ENCODE assay signal across 26 mouse cellular contexts in genomic region chr14:117852266-117852665, GRCm38 (mm10).
"Had no signal": no experiment of that assay in that cellular context is flagged by ENCODE, and none has a peak within 500 bp of the region (broad histone marks: within the 10 kb centered on the region; RNA-seq: fewer than 3 reads in every experiment).

No protein-coding gene starts in this region.

- H3K27me3 ChIP-seq: hindbrain, embryonic 12.5 days; intestine, embryonic 15.5 days; limb, embryonic 12.5 days; liver, embryonic 13.5 days; liver, embryonic 15.5 days had no signal

- H3K4me2 ChIP-seq: heart, embryonic 11.5 days; hindbrain, embryonic 12.5 days; hindbrain, embryonic 14.5 days; intestine, embryonic 15.5 days; limb, embryonic 12.5 days; liver, embryonic 11.5 days; liver, embryonic 13.5 days; liver, embryonic 15.5 days had no signal

- H3K27ac ChIP-seq: gastrocnemius, adult 2 months; heart, adult 2 months; hindbrain, embryonic 10.5 days; hindbrain, embryonic 12.5 days; hindbrain, embryonic 14.5 days; intestine, embryonic 15.5 days; limb, embryonic 10.5 days; limb, embryonic 12.5 days; liver, embryonic 13.5 days; liver, embryonic 15.5 days had no signal

- H3K36me3 ChIP-seq: hindbrain, embryonic 10.5 days; hindbrain, embryonic 12.5 days; intestine, embryonic 15.5 days; limb, embryonic 10.5 days; limb, embryonic 12.5 days; liver, embryonic 13.5 days; liver, embryonic 15.5 days had no signal

- H3K4me3 ChIP-seq: gastrocnemius, adult 2 months; heart, adult 2 months; hindbrain, embryonic 10.5 days; hindbrain, embryonic 12.5 days; intestine, embryonic 15.5 days; limb, embryonic 10.5 days; limb, embryonic 12.5 days; liver, embryonic 13.5 days; liver, embryonic 15.5 days had no signal

- DNase-seq: gastrocnemius, adult 2 months; gastrocnemius, postnatal 10 days; gastrocnemius, postnatal 25 days; heart, adult 2 months; heart, postnatal 10 days; heart, postnatal 4 days; kidney, adult 18-20 months; kidney, adult 8-10 months; kidney, postnatal 10 days; kidney, postnatal 36 days; layer of hippocampus, adult 9-11 months; layer of hippocampus, postnatal 36 days; liver; liver, embryonic 13.5 days had no signal

- H3K4me1 ChIP-seq: hindbrain, embryonic 10.5 days; hindbrain, embryonic 12.5 days; intestine, embryonic 15.5 days; limb, embryonic 10.5 days; limb, embryonic 12.5 days; liver, embryonic 13.5 days; liver, embryonic 15.5 days had no signal

- H3K9me3 ChIP-seq: hindbrain, embryonic 10.5 days; hindbrain, embryonic 12.5 days; intestine, embryonic 15.5 days; limb, embryonic 10.5 days; limb, embryonic 12.5 days; liver, embryonic 13.5 days; liver, embryonic 15.5 days had no signal

- ATAC-seq: hindbrain, embryonic 16.5 days; inflammation-experienced regulatory T-cells, adult 6 months; intestine, embryonic 15.5 days; intestine, postnatal 0 days had no signal

- H3K9ac ChIP-seq: hindbrain, embryonic 12.5 days; hindbrain, embryonic 14.5 days; intestine, embryonic 15.5 days; limb, embryonic 12.5 days; liver, embryonic 13.5 days; liver, embryonic 15.5 days had no signal
